Comparison of ENCODE assay signal across 30 mouse cellular contexts in genomic region chr9:104180046-104180445, GRCm38 (mm10). TPM values are rescaled to one million over a fixed set of nuclear protein-coding genes. Genes with fewer than 3 reads are reported as not detected.
DNase-seq lines count a peak whose midpoint lies in the region; ATAC-seq and TF ChIP-seq lines count a peak whose summit lies in the region.
"Had no signal": no experiment of that assay in that cellular context is flagged by ENCODE, and none has a peak within 500 bp of the region (broad histone marks: within the 10 kb centered on the region; RNA-seq: fewer than 3 reads in every experiment).

No protein-coding gene starts in this region.

- TF ChIP-seq CTCF in layer of hippocampus, adult 2 months (conservative IDR thresholded peaks at IDR 0.05) = no peak

- WGBS in midbrain, embryonic 15.5 days = 93% methylated on average over 6 of the region's 6 CpGs
- WGBS in midbrain, embryonic 16.5 days = 95% methylated on average over 6 of the region's 6 CpGs

- no peak overlapping the region for H3K9ac ChIP-seq in midbrain, embryonic 15.5 days
- H3K9ac ChIP-seq in midbrain, embryonic 16.5 days (ENCODE audit: low read depth, low read length) = no peak overlapping the region
- H3K9ac ChIP-seq: embryonic facial prominence, embryonic 12.5 days; hindbrain, embryonic 12.5 days; liver, embryonic 14.5 days; midbrain, embryonic 13.5 days; neural tube, embryonic 12.5 days had no signal

- no peaks in the 10 kb centered on the region for H3K9me3 ChIP-seq in midbrain, embryonic 15.5 days
- no peaks in the 10 kb centered on the region for H3K9me3 ChIP-seq in midbrain, embryonic 16.5 days (replicated peaks; ENCODE audit: control insufficient read depth, low read length, poor library complexity, severe bottlenecking)
- H3K9me3 ChIP-seq: embryonic facial prominence, embryonic 12.5 days; hindbrain, embryonic 12.5 days; midbrain, embryonic 13.5 days; neural tube, embryonic 12.5 days had no signal

- intact Hi-C loops in left cerebral cortex, postnatal 14 days (cut with DNase I) = no loop called here

- no peaks in the 10 kb centered on the region for H3K27me3 ChIP-seq in midbrain, embryonic 15.5 days (replicated peaks)
- no peaks in the 10 kb centered on the region for H3K27me3 ChIP-seq in midbrain, embryonic 16.5 days (ENCODE audit: control insufficient read depth, insufficient read depth, low read depth, low read length)
- H3K27me3 ChIP-seq: embryonic facial prominence, embryonic 12.5 days; hindbrain, embryonic 12.5 days; midbrain, embryonic 13.5 days; neural tube, embryonic 12.5 days had no signal

- no peaks in the 10 kb centered on the region for H3K4me1 ChIP-seq in midbrain, embryonic 15.5 days
- H3K4me1 ChIP-seq in midbrain, embryonic 16.5 days (ENCODE audit: control insufficient read depth, insufficient read depth, low read length) = no peaks in the 10 kb centered on the region
- H3K4me1 ChIP-seq: embryonic facial prominence, embryonic 12.5 days had no signal

- no peak for DNase-seq in layer of hippocampus, adult 2 months (ENCODE audit: low spot score in 2 of 2)
- no peak for DNase-seq in layer of hippocampus, adult 8-10 months (ENCODE audit: low spot score in 2 of 2)
- DNase-seq in right cerebral cortex, postnatal 25 days = peak; percentile 22
- DNase-seq in right cerebral cortex, postnatal 10 days (ENCODE audit: low spot score in 2 of 2) = no peak
- peak; percentile 15 to 20 for DNase-seq in left cerebral cortex, postnatal 14 days (ENCODE audit: low spot score in 2 of 2)
- DNase-seq: adrenal gland, postnatal 14 days; cerebellum, adult 11-12 months; cerebellum, adult 9-11 months; embryo, embryonic 11 days; gastrocnemius, postnatal 14 days; heart, postnatal 36 days; kidney, adult 8-10 months; kidney, postnatal 10 days; liver; lung, adult 2 months; lung, postnatal 10 days; thymus, postnatal 14 days had no signal

- H3K27ac ChIP-seq in layer of hippocampus, adult 2 months = peak overlapping the region; percentile 32
- H3K27ac ChIP-seq in midbrain, embryonic 15.5 days = no peak overlapping the region
- H3K27ac ChIP-seq in midbrain, embryonic 16.5 days (ENCODE audit: low read length) = no peak overlapping the region
- H3K27ac ChIP-seq: embryonic facial prominence, embryonic 12.5 days; hindbrain, embryonic 12.5 days; liver, embryonic 14.5 days; macrophage; midbrain, embryonic 13.5 days; neural tube, embryonic 12.5 days had no signal

- no peak overlapping the region for H3K4me3 ChIP-seq in layer of hippocampus, adult 2 months
- no peak overlapping the region for H3K4me3 ChIP-seq in midbrain, embryonic 15.5 days
- no peak overlapping the region for H3K4me3 ChIP-seq in midbrain, embryonic 16.5 days (ENCODE audit: low read depth, low read length)
- H3K4me3 ChIP-seq: embryonic facial prominence, embryonic 12.5 days; hindbrain, embryonic 12.5 days; midbrain, embryonic 13.5 days; neural tube, embryonic 12.5 days had no signal

- peaks cover 68% of the 10 kb centered on the region for H3K36me3 ChIP-seq in midbrain, embryonic 15.5 days (replicated peaks)
- H3K36me3 ChIP-seq in midbrain, embryonic 16.5 days (ENCODE audit: control insufficient read depth, insufficient read depth, low read length) = peaks cover 43% of the 10 kb centered on the region

- no peak for ATAC-seq in midbrain, embryonic 15.5 days (replicated peaks)
- ATAC-seq in midbrain, embryonic 16.5 days = no peak
- ATAC-seq: CD4-positive, CD25-positive, alpha-beta regulatory T cell, adult 4 months; forebrain, embryonic 14.5 days; intestine, embryonic 16.5 days; midbrain, embryonic 13.5 days had no signal

- H3K4me2 ChIP-seq in midbrain, embryonic 15.5 days = no peak overlapping the region
- H3K4me2 ChIP-seq in midbrain, embryonic 16.5 days (ENCODE audit: low read length) = no peak overlapping the region
- H3K4me2 ChIP-seq: embryonic facial prominence, embryonic 12.5 days; heart, embryonic 11.5 days; hindbrain, embryonic 12.5 days; midbrain, embryonic 13.5 days; neural tube, embryonic 12.5 days had no signal

RNA-seq across cellular contexts. Expression of gene Ackr4, which starts 53.3 kb away (rescaled TPM):
- under 1 TPM in 1 of 2 experiments, not detected in 1; 0.49 TPM for total RNA-seq in layer of hippocampus, adult 2 months (2021)
- total RNA-seq in layer of hippocampus, adult 8-10 months (2022) = under 1 TPM in 2 of 4 experiments, not detected in 2; 0.14 to 0.67 TPM
- total RNA-seq in left cerebral cortex, postnatal 14 days (2021) = under 1 TPM; 0.35 to 0.47 TPM
- 0.80 and 1.1 TPM in 2 replicates for polyA plus RNA-seq in midbrain, embryonic 15.5 days (2015; fragmentation: Nextera tagmentation; extraction: Ambion mirVana)
- 0.78 and 1.1 TPM in 2 replicates for polyA plus RNA-seq in midbrain, embryonic 16.5 days (2015; fragmentation: Nextera tagmentation; extraction: Ambion mirVana)
- total RNA-seq: granulocyte monocyte progenitor cell, adult 5-6 weeks had no signal
- polyA plus RNA-seq: macrophage had no signal

Comparison
In these comparisons a context has a peak if more than half of its experiments do, and no peak if none do; other contexts are left out.
1. DNase-seq: peak in right cerebral cortex, postnatal 25 days (single experiment) and left cerebral cortex, postnatal 14 days (2 of 2); none in layer of hippocampus, adult 2 months (0 of 2), layer of hippocampus, adult 8-10 months (0 of 2) and right cerebral cortex, postnatal 10 days (0 of 2).